Mouse (Mus musculus) liver, embryonic 16.5 days (tissue): ENCODE results near the gene Btbd7. TPM values are rescaled to one million over a fixed set of nuclear protein-coding genes. Genes with fewer than 3 reads are reported as not detected.

ENCODE experiments used
- ATAC-seq: fragments of 200-750 bp; cut with Nextera tagmentation; 2 replicates; pipeline ENCODE4 v1.8.0; 2017; ENCODE audit warnings: low read depth, mild to moderate bottlenecking, moderate number of reproducible peaks, moderate library complexity
- H3K27ac ChIP-seq: fragments of 300-500 bp; sonication (generic); 2 replicates; pipeline ENCODE4 v1.5.1; 2014; ENCODE audit warnings: mild to moderate bottlenecking, low read length
- H3K27me3 ChIP-seq: fragments of 300-500 bp; sonication (generic); 2 replicates; pipeline ENCODE4 v1.6.1; 2014; ENCODE audit warnings: low read depth, low read length, mixed read lengths; ENCODE audit not compliant: control insufficient read depth, insufficient read depth
- H3K36me3 ChIP-seq: fragments of 300-500 bp; sonication (generic); 2 replicates; pipeline ENCODE4 v1.6.1; 2014; ENCODE audit warnings: mild to moderate bottlenecking; ENCODE audit not compliant: control insufficient read depth, insufficient read depth
- H3K4me1 ChIP-seq: fragments of 300-500 bp; sonication (generic); 2 replicates; pipeline ENCODE4 v1.6.1; 2014; ENCODE audit warnings: low read depth, low read length, mixed read lengths; ENCODE audit not compliant: control insufficient read depth
- H3K4me2 ChIP-seq: fragments of 300-500 bp; sonication (generic); 2 replicates; pipeline ENCODE4 v1.6.1; 2014; ENCODE audit warnings: low read depth, low read length, mixed read lengths
- H3K4me3 ChIP-seq: fragments of 300-500 bp; sonication (generic); 2 replicates; pipeline ENCODE4 v1.5.1; 2014; ENCODE audit warnings: low read depth, mild to moderate bottlenecking, low read length
- H3K9ac ChIP-seq: fragments of 300-500 bp; sonication (generic); 2 replicates; pipeline ENCODE4 v1.6.1; 2014; ENCODE audit warnings: low read depth, low read length
- H3K9me3 ChIP-seq: fragments of 300-500 bp; sonication (generic); replicated peaks from 2 replicates; pipeline ENCODE4 v1.6.1; 2016; ENCODE audit warnings: low read length; ENCODE audit not compliant: control insufficient read depth
- WGBS: fragments of 180-500 bp; shearing (Covaris S2); extraction: QIAGEN DNeasy Blood & Tissue Kit; methylation state at CpG from one replicate; pipeline ENCODE4 v1.1.7; 2014; ENCODE audit not compliant: insufficient replicate concordance; 5-methylcytosine and 5-hydroxymethylcytosine counted together
- polyA plus RNA-seq: library from polyadenylated mRNA; unstranded; fragments of >200 nt; fragmentation: Nextera tagmentation; extraction: Ambion mirVana; gene quantifications from 2 replicates; pipeline ENCODE4 v1.2.1, GENCODE M21; 2015

Btbd7 gene
- polyA plus RNA-seq, 1 experiment from 2014 or later: 4.7 TPM

DNA sequence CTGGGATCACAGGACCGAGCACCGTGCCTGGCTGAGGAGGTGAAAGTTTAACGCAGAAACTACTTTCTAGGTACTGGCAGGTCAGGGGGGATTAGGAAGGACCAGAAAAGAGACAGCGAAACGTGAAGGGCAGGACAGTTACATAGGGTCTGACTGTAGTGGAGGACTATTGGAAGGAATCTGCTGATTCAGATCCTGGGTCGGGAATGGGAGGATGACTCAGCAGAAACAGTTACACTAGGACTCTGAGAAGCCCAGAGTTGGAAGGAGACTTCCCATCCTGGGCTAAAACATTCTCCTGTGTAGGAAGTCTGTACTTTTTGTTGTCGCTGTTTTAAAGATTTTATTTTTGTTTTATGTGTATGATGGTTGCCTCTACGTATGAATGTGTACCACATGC is 106.7 kb downstream of the Btbd7 start:
- Histone ChIP-seq H3K27me3 (no peaks in the 10 kb centered on the region), H3K9ac (no peak overlapping the region), H3K4me2 (no peak overlapping the region), H3K9me3 (no peaks in the 10 kb centered on the region), H3K4me1 (no peaks in the 10 kb centered on the region), H3K4me3 (no peak overlapping the region), H3K27ac (no peak overlapping the region), H3K36me3 (peaks cover 73% of the 10 kb centered on the region)
- 88% methylated on average over 8 of the region's 8 CpGs for WGBS
- ATAC-seq: no peak

DNA sequence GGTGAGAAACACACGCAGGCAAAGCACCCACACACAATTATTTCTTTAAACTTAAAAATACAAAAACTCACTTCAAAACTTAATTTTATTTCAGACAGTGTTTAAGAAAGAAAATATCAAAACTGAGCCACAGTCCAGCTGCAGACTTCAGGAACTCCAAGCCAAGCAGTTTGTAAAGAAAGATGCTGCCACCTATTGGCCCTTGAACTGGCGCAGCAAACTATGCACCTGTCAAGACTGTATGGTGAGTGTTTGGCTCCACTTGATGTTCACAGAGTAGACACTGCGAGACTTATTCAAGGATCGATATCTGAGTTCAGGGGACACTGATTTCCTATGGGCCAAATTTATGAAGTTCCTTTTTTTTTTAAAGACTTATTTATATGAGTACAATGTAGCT is 109.3 kb downstream of the Btbd7 start:
- Histone ChIP-seq H3K36me3 (peaks cover 64% of the 10 kb centered on the region), H3K9ac (no peak overlapping the region), H3K27ac (no peak overlapping the region), H3K4me3 (no peak overlapping the region), H3K4me2 (no peak overlapping the region), H3K27me3 (no peaks in the 10 kb centered on the region), H3K9me3 (no peaks in the 10 kb centered on the region), H3K4me1 (no peaks in the 10 kb centered on the region)
- no peak for ATAC-seq
- WGBS: 80% methylated on average over 4 of the region's 4 CpGs

DNA sequence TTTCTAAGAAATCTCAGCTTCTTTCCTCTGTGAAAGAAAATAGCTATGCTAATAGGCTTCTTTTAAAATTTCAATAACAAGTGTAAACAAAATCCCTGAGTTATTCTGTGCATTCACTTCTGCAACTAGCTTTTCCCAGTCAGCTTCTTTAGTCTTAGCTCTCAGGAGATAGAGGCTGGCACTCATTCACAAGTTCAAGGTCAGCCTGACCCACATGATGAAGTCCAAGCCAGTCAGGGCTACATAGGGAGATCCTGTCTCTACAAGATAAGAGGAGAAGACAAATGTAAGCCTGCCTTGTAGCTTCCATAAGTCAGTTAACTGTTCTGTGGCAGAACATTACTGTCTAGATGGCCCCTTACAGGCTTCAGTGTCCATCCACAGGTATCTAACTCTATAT is 114.6 kb downstream of the Btbd7 start:
- Histone ChIP-seq H3K4me2 (no peak overlapping the region), H3K27ac (no peak overlapping the region), H3K9me3 (no peaks in the 10 kb centered on the region), H3K4me3 (no peak overlapping the region), H3K27me3 (no peaks in the 10 kb centered on the region), H3K36me3 (peaks cover 25% of the 10 kb centered on the region), H3K4me1 (peaks cover 12% of the 10 kb centered on the region), H3K9ac (no peak overlapping the region)
- ATAC-seq: no peak

DNA sequence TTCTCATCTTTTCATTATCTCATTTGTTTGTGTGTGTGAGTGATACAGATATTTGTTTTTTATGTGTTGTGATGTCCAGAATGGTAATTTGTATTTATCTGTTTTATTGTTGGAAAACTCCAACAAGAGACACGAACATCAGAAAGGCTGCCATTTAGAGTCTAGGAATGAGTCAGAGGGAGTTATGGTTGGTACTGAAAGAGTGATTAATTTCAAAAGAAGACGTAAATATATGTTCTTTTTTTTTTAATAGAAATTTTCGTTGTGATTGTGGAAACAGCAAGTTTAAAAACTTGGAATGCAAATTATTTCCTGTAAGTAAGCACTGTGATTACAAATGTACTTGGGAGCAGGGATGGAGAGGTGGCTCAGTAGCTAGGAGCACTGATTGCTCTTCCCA is 116.6 kb downstream of the Btbd7 start:
- ATAC-seq: no peak
- no peak overlapping the region for H3K4me3 ChIP-seq
- H3K27me3 ChIP-seq: no peaks in the 10 kb centered on the region
- H3K9ac ChIP-seq: no peak overlapping the region
- no peak overlapping the region for H3K4me2 ChIP-seq
- H3K27ac ChIP-seq: no peak overlapping the region
- H3K4me1 ChIP-seq: peaks cover 17% of the 10 kb centered on the region
- no peaks in the 10 kb centered on the region for H3K9me3 ChIP-seq
- H3K36me3 ChIP-seq: peaks cover 10% of the 10 kb centered on the region
- WGBS: 79% methylated on average over 3 of the region's 3 CpGs

DNA sequence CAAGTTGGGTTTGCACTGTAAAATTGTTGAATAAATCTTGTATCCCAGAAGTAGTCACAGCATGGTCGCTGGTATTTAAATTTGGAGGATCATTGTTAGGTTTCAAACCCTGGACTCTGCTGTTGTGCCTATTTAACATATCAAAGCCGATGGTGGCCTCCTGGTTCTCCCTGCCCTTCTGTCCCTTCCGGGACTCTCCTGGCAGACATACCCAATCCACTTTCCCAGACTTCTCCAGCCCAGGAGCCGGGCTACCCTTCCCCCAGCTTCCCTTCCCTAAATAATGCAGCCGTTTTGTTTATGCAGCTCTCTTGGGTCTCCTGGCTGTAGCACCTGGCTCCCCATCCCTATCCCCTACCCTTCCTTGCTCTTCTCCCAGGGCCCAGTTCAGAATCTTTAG is 119.3 kb downstream of the Btbd7 start:
- H3K4me3 ChIP-seq: peak overlapping the region; percentile 94
- ATAC-seq: no peak
- peaks cover 24% of the 10 kb centered on the region for H3K4me1 ChIP-seq
- no peaks in the 10 kb centered on the region; the same call in 1 of the 2 replicates for H3K36me3 ChIP-seq
- H3K9ac ChIP-seq: peak overlapping the region; percentile 89
- WGBS: 13% methylated on average over 5 of the region's 5 CpGs
- H3K27me3 ChIP-seq: no peaks in the 10 kb centered on the region
- H3K9me3 ChIP-seq: no peaks in the 10 kb centered on the region
- peak overlapping the region; percentile 82 for H3K4me2 ChIP-seq
- H3K27ac ChIP-seq: 0 out of 2 replicates have a peak overlapping the region, but pooled peaks have one; percentile 81

DNA sequence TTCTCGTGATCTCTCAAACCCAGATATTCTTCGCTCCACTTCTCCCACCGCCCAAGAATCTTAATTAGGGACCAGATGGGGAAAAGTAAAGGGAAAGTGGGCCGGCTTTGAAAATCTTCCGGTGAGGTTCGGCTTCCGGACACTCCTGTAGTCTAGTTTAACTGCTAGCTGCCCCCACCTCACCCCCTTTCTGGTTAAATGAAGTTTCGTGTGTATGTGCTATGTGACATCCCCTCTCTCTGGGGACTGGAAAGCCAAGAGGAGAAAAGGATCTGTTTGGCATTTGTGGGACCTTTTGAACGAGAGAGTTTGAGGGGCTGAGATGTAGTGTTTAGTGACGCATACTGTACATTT is 119.9 kb downstream of the Btbd7 start, which contains the start of gene Gm20604:
Gene Gm20604 (minus strand): TSS at position 270 of the 354 bp plus-strand sequence.
- H3K4me2 ChIP-seq: peak within 1 kb of the TSS; percentile 82
- H3K4me1 ChIP-seq: peaks cover 24% of the 10 kb centered on the region
- peak within 1 kb of the TSS; percentile 94 for H3K4me3 ChIP-seq
- no peak for ATAC-seq
- under 1% methylated on average over 10 of the region's 10 CpGs for WGBS
- H3K27me3 ChIP-seq: no peaks in the 10 kb centered on the region
- H3K9ac ChIP-seq: peak within 1 kb of the TSS; percentile 89
- peak within 1 kb of the TSS; percentile 85 for H3K27ac ChIP-seq
- H3K9me3 ChIP-seq: no peaks in the 10 kb centered on the region
- no peaks in the 10 kb centered on the region; the same call in 1 of the 2 replicates for H3K36me3 ChIP-seq

DNA sequence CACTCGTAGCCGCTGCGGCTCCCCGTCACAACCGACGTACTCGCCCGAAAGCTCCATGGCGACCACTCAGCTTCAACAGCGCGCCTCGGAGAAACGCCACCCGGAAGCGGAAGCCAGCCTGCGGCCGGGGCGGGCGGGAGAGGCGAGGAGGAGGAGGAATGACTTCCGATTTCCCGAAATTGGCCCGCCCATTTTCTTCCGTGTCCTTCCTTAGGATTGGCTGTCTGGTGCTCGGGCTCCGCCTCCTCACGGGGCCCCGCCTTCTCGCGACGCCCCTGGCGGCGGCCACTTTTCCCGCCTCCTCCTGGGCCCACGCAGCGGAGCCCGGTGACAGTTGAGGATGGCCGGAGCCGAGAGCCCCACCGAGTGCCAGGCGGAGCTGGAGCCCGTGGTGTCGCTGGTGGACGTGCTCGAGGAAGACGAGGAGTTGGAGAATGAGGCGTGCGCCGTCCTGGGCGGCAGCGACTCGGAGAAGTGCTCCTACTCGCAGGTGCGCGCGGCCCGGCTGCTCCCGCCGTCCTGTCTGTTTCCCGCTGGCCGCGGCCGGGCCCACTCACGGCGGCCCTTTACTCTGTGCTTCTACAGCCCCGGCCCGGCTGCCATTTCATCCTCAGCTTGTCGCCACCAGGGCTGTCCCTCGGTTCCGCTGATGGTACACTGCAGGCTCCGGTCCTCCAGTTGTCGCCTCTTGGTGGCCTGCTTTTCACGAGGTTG is 120.4 kb downstream of the Btbd7 start, which contains the start of the genes Gm28051, Gon7 and Ubr7:
Gene Gm28051 (minus strand): TSS at position 77 of the 714 bp plus-strand sequence.
Gene Gon7 (minus strand): TSS at position 115 of the 714 bp plus-strand sequence.
Gene Ubr7 (plus strand): TSS at position 279 of the 714 bp plus-strand sequence.
- Histone ChIP-seq H3K4me3 (peak within 1 kb of the TSS; percentile 94), H3K36me3 (no peaks in the 10 kb centered on the region; the same call in 1 of the 2 replicates), H3K9ac (peak within 1 kb of the TSS; percentile 89), H3K27ac (peak within 1 kb of the TSS; percentile 85), H3K4me2 (peak within 1 kb of the TSS; percentile 82), H3K9me3 (no peaks in the 10 kb centered on the region), H3K27me3 (no peaks in the 10 kb centered on the region), H3K4me1 (peaks cover 24% of the 10 kb centered on the region)
- WGBS: under 1% methylated on average over 73 of the region's 73 CpGs
- peak; percentile 96 for ATAC-seq

DNA sequence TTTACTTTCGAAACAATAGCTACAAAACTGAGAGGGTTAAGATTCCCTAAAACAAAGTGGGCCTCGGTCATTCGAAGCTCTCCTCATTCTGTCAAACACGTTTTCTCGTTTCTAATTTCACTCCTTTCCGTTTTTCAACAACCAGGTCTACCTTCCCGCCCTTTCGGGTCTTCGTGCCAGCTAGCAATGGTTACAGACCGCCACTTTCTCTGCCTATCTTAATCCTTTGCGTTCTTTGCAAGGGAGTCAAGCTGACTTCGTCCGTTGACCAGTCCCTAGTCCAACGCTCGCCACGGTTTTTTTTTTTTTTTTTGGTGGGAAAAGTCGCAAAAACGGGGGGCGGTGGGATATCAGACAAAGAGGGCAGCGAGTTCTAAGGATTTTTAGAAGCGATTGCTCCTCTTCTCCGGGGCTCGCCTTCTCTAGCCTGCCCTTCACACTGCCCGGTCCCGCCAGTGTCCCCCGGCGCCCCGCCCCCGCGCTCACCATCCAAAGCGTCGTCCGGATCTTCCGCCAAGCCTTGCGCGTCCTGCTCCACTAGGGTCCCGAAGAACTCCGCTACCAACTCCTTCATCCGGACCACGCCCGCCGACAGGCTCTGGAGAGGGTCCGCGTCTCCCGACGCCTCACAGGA is 121.1 kb downstream of the Btbd7 start:
- no peaks in the 10 kb centered on the region; the same call in 1 of the 2 replicates for H3K36me3 ChIP-seq
- peaks cover 24% of the 10 kb centered on the region for H3K4me1 ChIP-seq
- H3K4me3 ChIP-seq: peak overlapping the region; percentile 94
- peak; percentile 75 for ATAC-seq
- WGBS: 1% methylated on average over 46 of the region's 46 CpGs
- no peaks in the 10 kb centered on the region for H3K9me3 ChIP-seq
- H3K4me2 ChIP-seq: peak overlapping the region; percentile 82
- peak overlapping the region; percentile 82 for H3K9ac ChIP-seq
- peak overlapping the region; percentile 85 for H3K27ac ChIP-seq
- H3K27me3 ChIP-seq: no peaks in the 10 kb centered on the region

DNA sequence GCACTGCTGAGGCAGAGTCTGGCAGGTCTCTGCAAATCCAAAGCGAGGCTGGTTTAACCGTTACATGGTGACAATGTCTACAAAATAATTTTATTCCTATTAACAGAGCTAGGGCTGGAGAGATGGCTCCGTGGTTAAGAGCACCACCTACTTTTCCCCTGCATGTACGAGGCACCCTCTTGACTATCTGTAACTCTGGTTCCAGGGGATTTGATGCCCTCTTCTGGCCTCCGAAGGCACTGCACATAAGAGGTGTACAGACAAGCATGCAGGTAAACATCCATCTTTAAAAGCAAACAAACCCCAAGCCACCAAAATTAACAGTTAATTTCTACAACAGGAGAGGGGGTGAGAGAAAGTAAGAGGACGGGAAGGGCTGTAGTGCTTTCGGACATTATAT is 122.0 kb downstream of the Btbd7 start:
- Histone ChIP-seq H3K9ac (peak overlapping the region; percentile 82; the same call in 1 of the 2 replicates), H3K4me3 (peak overlapping the region; percentile 94), H3K27ac (no peak overlapping the region; the same call in 1 of the 2 replicates), H3K27me3 (no peaks in the 10 kb centered on the region), H3K36me3 (no peaks in the 10 kb centered on the region; the same call in 1 of the 2 replicates), H3K4me1 (peaks cover 24% of the 10 kb centered on the region), H3K4me2 (peak overlapping the region; percentile 82), H3K9me3 (no peaks in the 10 kb centered on the region)
- no peak for ATAC-seq
- 67% methylated on average over 7 of the region's 7 CpGs for WGBS
